Mouse (Mus musculus) E14TG2a.4 (cell line): ENCODE measurements around the gene Dnaaf2.
"Not testable (repeated sequence)": the region's sequence is repeated elsewhere in the genome, so short reads cannot be mapped to it uniquely, and the experiment has no call there.

Experiments
- CTCF ChIP-seq: conservative IDR thresholded peaks from 2 replicates; pipeline ENCODE4 v1.5.1; 2014; ENCODE audit warnings: low read length
- NANOG ChIP-seq: IDR thresholded peaks from 2 replicates; pipeline ENCODE4 v1.6.1; 2014; ENCODE audit warnings: borderline replicate concordance, low read length, mixed read lengths
- POU5F1 ChIP-seq: IDR thresholded peaks from 2 replicates; pipeline ENCODE4 v1.6.1; 2014; ENCODE audit warnings: low read length, borderline replicate concordance

DNA sequence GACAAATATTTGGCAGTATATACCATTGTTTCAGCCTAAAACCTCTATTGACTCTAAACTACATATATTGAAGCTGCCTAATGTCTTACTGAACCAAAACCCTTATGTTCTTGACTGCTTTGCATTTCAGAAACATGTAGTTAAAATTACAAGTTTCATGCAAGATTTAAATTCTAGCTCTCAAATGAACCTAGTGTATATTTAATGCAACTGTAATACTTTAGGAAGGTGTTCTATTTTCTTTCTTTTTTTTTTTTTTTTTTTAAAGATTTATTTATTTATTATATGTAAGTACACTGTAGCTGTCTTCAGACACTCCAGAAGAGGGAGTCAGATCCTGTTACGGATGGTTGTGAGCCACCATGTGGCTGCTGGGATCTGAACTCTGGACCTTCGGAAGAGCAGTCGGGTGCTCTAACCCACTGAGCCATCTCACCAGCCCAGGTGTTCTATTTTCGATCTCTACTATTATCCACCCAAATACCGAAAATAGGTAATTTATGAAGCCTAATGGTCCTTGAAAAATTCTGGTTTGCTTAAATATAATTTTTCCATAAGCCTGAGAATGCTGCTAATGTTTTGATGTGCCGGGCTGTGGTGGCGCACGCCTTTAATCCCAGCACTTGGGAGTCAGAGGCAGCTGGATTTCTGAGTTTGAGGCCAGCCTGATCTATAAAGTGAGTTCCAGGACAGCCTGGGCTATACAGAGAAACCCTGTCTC is 31.2 kb downstream of the Dnaaf2 start:
- TF ChIP-seq CTCF, POU5F1, NANOG: not testable (repeated sequence)
